Mouse (Mus musculus) spleen, adult 2 months (tissue): Measurements from ENCODE around the gene Inpp5f.

Experiments used
- CTCF ChIP-seq: fragments of 200-500 bp; IDR thresholded peaks from 2 replicates; pipeline ENCODE4 v1.5.1; 2011; ENCODE audit warnings: mild to moderate bottlenecking, inconsistent platforms; ENCODE audit not compliant: insufficient read depth, insufficient read length, insufficient replicate concordance; ENCODE audit errors: extremely low read depth
- POLR2A ChIP-seq: fragments of 200-500 bp; IDR thresholded peaks from 2 replicates; pipeline ENCODE4 v1.6.1; 2011; ENCODE audit warnings: low read depth, low read length, inconsistent platforms

- TF ChIP-seq POLR2A = no peak
- no peak for TF ChIP-seq CTCF
Observed at GRCm38 (mm10) chr7:128599072-128599471, 12.1 kb upstream of the Inpp5f start.
